Mouse (Mus musculus): Measurements from ENCODE around the gene Afmid.

Gene Afmid

DNA sequence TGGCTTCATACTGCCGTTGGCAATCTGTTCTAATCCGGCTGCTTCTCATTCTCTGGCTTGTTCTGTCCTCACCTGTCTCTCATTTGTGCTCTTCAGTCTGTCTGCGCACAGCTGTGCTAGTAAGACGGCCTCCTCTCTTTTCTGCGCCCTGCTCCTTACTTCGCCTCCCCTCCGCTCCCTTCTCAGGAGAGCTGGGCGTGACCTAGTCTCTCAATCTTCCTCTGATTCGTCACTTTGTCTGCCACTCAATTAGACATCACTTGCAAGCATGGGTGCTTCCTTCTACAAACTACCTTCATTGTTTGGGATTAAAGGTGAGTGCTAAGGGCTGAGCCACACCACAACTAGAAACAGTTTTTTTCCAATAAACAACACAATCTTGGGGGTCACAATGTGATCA is 28.5 kb downstream of the Afmid start:
- DNase-seq = no peak

DNA sequence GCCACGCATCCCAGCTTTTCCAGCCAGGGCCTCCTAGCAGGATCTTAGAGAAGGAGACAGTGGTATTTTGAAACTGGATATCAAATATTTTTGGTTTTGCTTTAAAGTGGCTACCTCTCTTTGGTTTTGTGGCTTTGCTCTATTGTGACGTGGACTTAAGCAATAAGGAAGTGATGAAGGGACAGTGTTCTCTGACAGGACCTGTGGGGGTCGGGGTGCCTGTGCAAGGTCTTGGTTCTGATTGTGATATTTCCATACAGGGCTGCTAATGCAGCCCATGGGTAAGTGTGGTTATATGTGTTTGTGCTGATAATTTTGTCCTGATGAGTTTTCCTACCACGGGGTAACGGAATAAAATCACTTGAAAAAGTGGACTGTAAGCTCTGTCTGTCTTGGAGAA is 29.6 kb downstream of the Afmid start:
- DNase-seq = no peak

DNA sequence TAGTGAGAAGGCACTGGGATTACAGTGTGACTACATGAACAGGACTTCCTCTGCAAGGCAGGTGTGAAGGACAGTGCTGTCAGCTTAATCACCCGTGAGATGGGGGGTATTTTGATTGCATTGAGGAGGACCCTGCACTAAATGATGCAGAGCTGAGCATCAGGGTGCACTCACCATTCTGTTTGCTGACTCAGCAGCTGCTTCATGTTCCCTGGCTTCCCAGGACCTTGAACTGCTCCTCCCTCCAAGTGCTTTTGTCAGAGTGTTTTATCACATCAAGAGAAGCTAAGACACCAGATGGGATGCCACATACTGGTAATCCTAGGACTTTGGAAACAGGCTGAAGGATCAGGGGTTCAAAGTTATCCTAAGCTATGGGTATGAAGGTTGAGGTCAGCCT is 30.3 kb downstream of the Afmid start:
- DNase-seq = no peak

DNA sequence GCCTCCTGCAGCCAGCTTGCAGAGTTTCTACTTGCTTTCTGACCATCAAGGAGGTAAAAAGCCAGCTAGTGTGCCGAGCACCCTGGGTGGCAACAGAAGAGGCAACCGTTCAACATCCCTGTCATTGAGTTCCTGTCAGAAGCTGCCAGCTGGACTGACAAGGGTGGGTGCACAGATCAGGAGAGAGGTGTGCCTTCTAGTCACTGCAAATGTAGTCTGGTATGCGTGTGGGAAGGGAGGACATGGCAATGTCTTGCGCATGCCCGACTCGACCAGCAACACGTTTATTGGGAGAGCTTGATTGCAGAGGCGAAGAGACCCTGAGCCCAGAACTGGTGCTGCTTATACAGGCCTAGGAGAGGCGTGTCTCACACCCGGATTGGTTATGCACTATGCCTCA is 31.7 kb downstream of the Afmid start:
- no peak for DNase-seq

DNA sequence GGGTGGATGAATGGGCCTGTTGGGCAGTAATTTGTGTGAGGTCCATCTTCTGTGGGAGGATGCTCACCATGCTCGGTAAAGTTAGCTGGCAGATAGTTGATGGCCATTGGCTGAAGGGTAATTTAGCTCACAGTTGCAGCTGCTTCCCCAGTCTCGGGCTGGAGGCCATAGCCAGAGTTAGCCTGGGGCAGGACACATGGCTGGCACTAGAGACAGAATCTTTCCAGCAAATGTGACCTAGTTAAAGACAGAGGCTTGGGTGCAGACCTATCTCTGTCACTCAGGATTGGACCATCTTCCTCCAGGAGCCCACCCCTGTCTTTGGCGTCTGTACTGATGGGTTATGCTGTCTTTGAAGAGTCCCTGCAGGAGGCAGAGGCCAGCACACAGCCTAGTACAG is 32.7 kb downstream of the Afmid start:
- no peak for DNase-seq

DNA sequence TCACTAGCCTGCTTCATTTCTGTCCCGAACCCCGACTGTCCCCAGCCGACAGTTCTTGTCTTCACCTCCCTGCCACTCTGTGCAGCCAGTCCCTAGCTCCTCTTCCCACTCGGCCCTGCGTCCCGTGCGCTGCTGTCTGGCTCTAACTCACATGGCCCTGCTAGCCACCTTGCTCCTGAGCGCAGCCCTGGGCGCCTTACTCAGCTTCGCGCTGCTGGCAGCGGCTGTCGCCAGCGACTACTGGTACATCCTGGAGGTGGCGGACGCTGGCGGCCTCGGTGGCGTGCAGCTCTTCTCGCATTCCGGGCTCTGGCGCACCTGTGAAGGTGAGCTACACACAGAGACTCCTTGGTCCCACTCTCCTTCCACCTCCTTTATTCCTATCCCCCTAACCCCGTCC is 34.9 kb downstream of the Afmid start, which contains the start of gene Tmem235:
Gene Tmem235 (plus strand): TSS at position 152 of the 400 bp plus-strand sequence.
- peak; percentile 76 for DNase-seq

DNA sequence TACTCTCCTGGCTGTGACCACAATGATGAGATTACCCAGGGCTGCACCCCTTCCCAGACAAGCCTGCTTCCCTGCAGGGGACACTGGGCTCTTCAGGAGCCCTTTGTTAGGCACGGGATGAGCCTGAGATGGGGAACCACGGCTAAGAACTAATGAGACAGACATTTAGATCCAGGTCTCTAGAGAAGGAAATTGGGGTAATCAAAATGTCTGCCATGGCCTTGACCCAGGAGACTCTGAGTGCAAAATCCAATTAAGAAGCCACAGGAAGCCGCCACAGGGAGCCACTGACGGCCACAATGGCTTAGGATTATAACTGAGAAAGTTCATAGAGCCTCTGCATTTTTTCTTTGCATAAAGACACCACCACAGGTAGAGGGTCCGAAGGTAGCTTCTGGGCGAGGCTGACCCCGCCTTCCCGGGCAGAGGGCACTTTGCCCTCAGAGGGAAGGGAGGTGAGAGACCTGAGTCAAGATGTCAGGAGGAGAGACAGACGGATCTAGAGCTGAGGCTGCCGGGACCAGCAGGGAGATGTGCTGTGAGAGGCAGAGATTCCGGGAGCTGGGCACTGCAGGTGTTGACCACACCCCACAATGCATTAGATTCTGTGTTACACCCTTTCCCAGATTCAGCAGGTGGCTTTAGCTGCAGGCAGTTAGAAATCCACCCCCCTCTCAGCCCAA is 37.6 kb downstream of the Afmid start:
- DNase-seq = no peak

DNA sequence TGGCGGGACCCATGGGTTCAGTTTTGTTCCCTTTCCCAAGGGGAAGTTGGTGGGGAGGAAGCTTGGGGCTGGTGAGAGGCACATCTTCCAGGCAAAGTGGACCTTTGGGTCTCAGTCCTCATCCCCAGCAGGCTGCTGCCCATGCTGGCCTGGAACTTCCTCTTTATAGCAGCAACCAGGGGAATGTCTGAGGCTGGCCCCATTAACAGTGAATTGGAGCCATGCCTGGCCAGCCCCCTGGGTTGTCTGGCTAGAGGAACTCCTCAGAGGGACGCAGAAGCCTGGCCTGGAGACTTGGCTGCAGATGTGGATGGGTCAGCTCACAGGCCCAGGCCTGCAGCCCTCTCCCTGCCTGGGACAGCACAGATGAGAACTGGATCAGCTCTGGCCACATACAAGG is 39.1 kb downstream of the Afmid start:
- DNase-seq = no peak

DNA sequence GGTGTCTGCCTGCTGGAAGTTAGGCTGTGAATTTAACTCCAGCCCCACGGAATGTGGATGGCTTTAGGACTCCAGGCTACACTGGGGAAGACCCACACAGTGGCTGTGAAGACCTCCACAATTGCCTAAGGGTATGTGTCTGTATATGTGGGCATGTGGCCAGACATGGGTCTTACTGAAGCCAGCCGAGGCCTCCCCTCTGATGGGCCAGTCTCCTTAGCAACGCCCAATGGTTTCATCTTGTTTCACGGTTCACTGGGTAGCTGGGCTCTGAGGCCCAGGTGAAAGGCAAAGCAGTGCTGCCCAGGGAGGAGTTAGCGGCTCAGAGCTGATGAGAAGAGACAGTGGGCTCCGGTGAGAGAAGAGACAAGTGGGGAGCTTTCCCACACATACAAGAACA is 40.3 kb downstream of the Afmid start:
- DNase-seq = no peak

DNA sequence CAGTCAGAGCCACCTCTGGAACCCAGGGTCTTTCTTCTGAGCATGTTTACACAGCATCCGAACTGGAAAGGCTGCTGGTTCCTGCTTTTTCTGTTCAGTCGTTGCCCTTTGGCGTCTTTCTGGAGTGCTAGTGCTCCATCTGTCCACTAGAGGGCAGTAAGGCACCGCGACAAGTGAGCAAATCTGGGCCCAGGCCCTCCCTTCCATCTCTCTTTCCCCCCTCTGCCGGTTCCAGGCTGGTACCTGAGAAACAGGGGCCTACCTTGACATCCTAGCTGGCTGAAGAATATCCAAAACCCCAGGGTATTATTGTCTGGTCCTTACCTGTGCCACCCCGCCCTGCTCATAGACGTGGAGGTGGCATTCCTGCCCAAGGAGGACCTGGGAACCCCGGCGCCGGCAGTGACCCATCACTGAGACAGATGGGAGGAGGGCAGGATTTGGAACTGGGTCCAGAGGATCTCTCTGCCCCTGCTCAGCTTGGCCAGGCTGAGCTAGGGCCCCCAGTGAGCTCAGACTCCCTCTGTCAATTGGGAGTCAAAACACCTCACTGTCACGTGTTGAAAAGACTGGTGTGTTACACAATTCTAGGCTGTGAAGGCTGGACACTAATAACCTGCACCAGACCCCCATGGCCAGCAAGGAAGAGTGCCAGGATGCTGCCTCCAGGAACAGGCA is 45.1 kb downstream of the Afmid start:
- DNase-seq = peak; percentile 82

DNA sequence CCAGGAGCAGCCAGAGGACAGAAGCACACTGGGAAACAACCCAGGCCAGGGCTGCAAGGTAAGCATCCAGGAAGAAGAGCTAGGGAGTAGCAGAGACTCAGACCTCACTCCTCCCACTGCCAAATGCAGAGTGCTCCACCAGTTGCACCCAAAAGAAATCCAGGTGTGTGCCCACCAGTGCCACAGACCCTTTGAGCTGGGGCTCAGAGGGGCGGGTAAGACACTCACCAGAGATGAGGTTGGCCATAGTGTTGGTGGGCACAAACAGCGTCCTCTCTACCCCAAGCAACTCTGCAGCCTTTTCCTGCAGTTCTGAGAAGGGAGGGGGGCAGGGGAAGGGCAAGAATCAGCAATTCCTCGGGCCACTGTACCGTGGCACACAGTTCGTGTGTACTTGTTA is 45.7 kb downstream of the Afmid start:
- DNase-seq = no peak

DNA sequence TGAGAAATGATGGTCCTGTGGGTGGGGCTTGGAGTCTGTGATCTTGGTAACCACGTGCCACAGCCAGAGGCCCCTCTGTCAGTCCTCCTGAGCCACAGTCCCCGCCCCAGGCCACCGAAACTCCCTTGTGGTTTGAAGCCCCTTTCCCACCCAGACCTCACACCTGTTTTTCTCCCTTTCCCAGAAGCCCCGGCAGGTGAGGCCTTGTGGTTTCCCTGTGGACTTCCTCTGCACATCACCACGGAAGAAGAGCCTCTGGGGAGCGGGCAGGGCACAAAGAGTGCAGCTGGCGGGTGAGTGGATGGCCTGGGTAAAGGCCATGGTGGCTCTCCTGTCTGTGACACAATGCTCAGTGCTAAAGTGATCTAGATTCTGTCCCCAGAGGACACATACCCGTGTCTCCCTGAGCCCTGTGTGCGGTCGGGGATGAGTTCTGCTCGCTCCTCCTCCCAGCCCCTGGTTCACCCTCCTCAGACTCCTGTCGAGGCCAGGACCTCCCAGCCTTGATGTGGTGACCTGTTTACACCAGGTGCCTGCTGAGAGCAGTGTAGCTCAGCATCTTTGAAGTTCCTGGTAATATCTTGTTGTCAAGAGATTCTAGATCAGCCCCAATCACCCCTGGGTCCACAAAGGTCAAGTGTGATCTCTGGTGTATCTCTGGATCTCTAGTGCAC is 46.3 kb downstream of the Afmid start:
- DNase-seq = peak; percentile 90

DNA sequence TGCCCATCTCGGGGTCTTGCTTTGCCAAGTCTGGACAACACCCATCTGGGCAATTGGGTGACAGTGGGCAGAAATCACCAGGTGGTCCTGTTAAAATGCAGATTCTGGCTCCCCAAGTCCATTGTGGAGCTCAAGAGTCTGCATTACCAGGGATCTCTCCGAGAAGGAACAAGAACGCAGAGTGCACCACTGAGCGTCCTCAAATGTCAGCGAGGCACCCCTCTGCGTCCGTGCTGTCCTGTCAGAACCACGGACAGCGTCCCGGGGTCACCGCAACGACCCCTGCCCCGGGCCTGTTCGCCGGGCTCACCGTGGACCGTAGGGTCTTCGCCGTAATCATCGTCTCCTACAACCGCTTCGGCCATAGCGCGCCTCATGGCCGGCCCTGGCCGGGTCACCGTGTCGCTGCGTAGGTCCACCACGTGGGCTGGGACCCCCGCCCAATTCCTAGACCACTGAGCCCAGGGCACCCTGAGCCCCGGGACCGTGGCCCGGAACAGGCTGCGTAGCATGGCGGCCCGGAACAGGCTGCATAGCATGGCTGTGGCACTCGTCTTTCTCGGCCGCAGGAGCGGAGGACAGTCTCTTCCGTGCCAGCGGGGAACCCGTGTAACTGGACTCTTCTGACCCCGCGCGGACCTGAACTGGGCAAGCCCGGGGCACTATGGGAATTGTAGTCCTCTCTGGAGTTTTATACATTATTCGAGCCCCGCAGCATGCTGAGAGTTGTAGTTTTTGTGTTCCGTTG is 47.3 kb downstream of the Afmid start, which contains the start of gene Tha1:
Gene Tha1 (minus strand): TSS at position 621 of the 748 bp plus-strand sequence.
- peak; percentile 78 for DNase-seq

DNA sequence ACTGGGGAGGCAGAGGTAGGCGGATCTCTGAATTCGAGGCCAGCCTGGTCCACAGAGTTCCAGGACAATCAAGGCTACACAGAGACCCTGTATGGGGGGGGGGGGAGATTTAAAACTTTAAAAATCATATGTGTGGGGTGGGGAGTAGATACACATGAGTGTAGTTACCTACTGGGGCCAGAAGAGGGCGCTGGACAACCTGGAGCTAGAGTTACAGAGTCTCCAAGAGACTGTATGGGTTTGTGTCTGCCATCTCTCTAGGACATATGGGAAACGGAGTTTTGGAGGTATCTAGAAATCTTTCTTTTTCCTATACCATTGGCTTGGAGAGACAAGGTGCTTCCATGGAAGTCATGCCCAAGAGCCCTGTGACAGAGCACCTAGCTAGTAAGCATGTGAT is 48.7 kb downstream of the Afmid start:
- DNase-seq = peak; percentile 83

DNA sequence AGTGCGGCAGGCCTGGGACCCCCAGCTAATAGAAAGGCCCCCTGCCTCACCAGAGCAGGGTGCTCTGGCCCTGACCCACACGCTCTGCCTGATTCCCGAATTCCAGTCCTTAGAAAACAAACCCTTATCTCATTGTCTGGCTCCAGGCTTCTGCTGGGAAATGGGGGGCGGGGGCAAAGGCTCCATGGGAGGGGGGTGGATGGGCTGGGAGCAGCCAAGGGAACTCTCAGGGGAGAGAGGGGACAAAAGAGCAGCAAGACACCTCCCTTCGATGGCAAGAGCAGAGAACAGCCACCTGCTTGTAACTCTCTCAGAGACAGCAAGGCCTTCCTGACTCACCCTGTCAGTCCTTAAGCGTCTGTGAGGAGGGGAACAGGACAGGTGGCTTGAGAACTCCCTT is 50.0 kb downstream of the Afmid start:
- DNase-seq = peak; percentile 35

DNA sequence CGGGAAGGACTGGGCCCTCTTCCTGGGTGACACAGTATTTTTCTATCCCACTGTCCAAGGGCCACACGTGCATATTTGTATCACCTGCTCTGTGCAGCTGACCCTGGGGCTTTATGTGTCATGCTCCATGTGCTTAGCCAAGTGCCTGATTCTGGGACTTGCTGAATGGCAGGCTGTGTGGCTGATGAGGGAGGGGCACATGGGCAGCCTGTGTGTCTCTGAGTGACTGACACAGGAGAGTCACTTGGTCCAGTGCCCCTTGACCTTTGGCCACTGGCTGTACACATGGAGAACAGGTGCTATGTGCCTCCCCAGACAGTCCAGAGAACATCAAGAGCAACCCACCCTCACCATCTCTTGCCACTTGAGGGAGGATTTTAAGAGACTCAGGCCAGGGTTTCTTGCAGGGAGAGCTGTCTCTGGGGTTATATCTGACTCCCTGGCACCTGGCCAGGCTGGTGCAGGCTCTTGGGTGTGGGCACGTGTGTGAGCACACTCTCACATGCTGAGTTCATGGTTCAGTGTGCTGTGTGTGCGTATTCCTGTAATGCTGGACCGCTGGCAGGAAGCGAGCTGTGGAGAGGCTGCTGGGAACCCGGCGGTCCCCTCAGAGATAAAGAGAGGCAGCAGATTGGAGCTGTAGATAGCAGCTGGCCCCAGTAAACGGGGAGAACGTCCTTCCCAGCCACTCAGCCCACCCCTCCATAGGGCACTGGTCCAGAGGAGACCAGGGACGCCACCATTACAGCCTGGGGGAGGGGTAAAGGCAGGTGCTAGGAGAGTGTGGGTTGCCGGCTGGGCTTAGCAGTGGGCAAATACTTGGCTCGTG is 52.4 kb downstream of the Afmid start:
- DNase-seq = peak; percentile 73

DNA sequence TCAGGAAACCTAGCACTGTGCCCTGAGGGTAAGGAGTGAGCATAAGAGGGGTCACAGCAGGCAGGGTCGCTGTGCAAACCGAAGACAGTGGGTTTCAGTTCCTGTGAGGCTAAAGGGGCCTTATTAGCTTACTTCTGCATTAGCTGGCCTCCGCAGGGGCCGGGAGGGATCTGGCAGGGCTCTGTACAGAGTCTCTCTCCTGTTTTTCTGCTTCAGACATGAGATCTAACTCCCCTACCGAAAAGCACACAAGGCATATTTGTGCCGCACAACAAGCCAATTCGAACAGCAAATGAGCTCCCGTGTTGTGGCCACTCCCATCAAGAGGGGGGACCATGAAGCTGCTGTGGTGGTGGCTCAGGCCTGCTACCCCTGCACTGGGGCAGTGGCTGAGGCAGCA is 53.2 kb downstream of the Afmid start:
- peak; percentile 49 for DNase-seq

DNA sequence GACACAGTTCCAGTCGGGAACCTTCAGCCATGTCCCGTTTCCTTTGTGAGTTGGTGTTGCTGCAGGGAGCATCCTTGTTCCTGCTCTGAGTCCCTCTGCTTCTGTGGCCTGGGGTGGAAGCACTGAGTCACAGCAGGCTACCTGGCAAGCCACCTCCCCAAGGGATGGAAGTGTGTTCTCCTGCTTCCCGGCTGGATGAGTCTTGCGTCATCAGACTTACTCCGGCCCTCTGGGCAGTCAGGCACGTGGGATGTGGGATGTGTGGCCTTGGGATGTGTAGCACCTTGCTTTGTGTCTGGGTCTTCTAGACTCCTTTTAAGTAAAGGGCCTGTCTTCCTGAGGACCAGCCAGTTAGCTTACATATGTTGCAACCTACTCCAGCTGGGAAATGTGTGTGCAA is 54.0 kb downstream of the Afmid start:
- DNase-seq = peak; percentile 22

DNA sequence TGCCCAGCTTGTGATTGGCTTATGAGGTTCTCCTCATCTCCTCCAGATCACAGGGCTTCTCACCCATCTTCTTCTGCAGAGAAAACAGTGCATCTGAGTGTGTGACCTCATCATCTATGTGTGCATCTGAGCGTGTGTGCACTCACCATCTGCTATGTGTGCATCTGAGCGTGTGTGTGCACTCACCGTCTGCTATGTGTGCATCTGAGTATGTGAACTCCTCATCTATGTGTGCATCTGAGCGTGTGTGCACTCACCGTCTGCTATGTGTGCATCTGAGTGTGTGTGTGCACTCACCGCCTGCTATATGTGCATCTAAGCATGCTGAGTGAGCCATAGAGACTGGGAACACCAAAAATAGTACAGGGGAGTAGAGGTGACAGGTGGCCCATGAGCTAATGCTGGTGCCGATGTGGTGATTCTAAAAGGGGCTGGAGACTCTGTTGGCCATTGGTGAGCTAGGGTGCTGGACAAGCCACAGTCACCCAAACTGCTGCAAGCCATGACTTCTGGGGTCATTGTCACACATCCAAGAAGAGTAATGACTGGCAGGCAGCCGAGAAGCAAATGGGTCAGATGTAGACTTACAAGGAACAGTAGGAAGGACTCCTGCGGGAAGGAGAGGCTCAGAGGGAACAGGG is 54.7 kb downstream of the Afmid start:
- DNase-seq = no peak

DNA sequence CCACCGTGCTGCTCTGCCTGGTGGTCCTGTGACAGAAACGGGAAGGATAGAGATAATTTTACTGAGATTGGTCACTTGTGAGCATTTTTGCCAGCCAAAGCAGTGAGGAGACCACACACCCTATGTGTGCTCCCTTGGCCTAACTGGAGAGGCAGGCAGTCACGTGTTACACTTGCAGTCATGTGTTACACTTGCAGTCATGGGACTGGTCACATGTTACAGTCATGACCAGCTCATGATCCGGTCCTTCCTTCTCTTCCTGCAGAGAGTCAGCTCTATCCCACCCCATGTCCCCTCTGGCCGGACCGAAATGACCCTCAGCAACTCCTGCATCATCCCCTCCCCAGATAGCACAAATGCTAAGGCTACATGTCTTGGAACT is 55.2 kb downstream of the Afmid start:
- DNase-seq = no peak

DNA sequence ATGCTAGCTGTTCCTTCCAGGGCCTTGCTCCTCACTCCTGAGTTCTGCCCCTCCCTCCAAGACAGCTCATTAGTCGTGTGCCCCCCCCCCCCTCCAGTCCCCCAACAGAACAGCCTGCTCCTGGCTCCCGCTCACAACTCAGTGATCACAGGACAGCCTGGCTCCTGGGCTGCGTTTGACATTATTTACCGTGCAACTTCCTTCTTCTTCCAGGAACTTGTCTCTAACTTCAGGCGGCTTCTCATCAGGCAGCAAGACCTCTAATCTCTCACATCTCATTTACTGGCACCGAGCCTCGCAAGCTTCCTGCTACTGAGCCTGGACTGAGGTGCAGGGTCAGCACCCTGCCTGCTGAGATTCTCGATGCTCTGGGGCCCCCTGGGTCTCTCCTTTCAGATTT is 56.1 kb downstream of the Afmid start:
- peak; percentile 35 for DNase-seq

DNA sequence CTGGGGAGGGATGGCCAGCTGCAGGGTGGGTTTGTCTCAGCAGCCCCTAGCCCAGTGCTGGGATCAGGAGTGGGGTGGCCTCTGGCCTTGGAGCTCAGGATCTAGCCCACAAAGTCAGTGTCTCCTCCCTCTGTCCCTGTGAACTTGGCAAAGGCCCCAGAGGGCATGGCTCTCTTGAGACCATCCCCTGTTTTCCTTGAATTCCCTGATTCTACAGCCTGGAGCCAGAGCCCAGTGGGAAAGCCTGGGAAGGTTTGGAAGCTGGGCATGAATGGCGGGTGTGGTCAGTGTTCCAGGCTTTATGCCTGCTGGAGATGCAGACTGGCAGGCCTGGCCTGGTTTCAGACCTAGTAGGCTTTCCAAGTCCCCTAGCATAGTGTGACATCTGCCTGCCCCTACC is 56.5 kb downstream of the Afmid start:
- DNase-seq = no peak

Data from thymus, postnatal 4 days (tissue).